Mouse (Mus musculus) right cerebral cortex, adult 18-20 months (tissue): ENCODE measurements around the gene Dyrk1a.
"Not testable (repeated sequence)": the region's sequence is repeated elsewhere in the genome, so short reads cannot be mapped to it uniquely, and the experiment has no call there.

Experiments used
- DNase-seq: peaks from one replicate; pipeline ENCODE4 v3.0.0; 2022; ENCODE audit warnings: mixed read lengths

The Dyrk1a gene

DNA sequence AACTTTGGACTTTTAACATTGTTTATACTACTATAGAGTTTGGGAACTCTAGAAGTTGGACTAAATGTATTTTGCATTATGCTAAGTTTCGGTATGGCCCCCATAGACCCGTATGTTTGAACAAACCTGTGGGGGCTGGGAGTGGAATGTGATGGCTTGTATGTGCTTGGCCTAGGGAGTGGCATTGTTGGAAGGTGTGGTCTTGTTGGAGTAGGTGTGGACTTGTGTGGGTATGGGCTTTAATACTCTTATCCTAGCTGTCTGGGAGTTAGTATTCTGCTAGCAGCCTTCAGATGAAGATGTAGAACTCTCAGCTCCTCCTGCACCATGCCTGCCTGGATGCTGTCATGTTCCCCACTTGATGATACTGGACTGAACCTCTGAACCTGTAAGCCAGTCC is 72.0 kb downstream of the Dyrk1a start:
- DNase-seq, result no peak

GRCm38 (mm10) chr16:94647153-94647552 is 77.3 kb downstream of the Dyrk1a start:
- DNase-seq, result no peak

DNA sequence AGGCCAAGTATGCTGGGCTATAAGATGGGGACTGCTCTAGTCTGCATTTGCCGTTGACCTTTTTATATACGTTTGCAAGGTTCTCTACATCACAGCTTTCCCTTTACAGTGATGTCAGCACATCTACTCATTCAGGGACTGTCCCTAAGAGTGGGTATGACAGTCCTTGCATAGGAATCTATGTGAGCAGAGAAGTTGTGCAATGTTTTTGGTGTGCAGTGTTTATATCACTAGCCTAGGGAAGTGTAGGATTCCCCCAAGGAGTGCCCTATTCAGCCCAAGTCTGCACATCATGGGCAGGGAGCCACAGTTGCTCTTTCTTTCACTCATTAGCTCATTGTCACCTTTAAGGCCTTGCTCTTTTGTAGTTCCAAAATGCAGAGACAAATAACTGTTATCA is 78.1 kb downstream of the Dyrk1a start:
- DNase-seq, result no peak

DNA sequence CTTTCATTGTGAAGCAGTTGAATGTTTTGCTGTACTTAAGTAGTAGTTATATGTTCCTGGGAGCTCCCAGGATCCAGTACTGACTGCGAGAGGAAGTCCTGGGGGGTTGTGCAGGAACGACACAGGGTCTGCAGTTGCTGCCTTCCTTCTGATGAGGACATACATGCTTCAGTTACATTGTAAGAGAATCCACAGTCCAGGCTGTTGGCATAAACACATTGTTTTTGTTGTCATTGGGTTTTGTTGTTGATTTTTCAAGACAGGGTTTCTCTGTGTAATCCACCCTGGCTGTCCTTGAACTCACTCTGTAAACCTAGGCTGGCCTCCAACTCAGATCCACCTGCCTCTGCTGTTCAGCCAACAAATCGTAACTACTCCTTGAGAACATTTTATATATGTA is 80.1 kb downstream of the Dyrk1a start:
- no peak for DNase-seq

- peak; percentile 56 for DNase-seq
These were observed 82.4 kb downstream of the Dyrk1a start for GRCm38 (mm10) chr16:94652091-94652713.

- no peak for DNase-seq
These were observed 85.3 kb downstream of the Dyrk1a start for GRCm38 (mm10) chr16:94655083-94655482.

- DNase-seq, result no peak
These were observed 87.1 kb downstream of the Dyrk1a start for GRCm38 (mm10) chr16:94656891-94657290.

- no peak for DNase-seq
These were observed 89.6 kb downstream of the Dyrk1a start for GRCm38 (mm10) chr16:94659394-94659793.

GRCm38 (mm10) chr16:94660221-94660620 is 90.4 kb downstream of the Dyrk1a start:
- peak; percentile 40 for DNase-seq

DNA sequence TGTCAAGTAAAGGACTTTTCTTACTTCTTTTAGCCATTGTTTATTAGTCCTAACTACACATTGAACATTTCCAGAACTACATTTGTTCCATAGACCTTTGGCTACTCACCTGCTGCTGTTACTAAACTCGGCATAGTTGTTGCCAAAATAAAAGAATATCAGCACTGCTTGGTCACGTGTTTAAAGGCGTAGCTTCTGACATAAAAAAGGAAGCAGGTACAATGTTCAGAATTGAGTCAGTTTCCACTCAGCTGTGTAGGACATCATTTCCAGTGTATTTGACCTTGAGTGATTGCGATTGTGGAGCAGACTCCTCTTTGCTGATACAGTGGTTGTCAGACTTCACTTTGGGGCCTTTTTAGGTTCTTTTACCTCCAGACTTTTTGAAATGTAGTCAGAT is 97.7 kb downstream of the Dyrk1a start:
- no peak for DNase-seq

DNA sequence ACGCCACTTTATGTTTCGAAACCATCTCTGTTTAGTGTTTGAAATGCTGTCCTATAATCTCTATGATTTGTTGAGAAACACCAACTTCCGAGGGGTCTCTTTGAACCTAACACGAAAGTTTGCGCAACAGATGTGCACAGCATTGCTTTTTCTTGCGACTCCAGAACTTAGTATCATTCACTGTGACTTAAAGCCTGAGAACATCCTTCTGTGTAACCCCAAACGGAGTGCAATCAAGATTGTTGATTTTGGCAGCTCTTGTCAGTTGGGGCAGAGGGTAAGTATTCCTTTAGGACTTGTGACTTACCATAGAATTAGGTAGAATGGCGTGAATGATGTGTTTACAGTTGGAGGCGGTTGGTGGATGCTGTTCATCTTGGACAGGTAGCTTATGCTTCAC is 101.5 kb downstream of the Dyrk1a start:
- no peak for DNase-seq

- DNase-seq, result no peak
These were observed 111.1 kb downstream of the Dyrk1a start for GRCm38 (mm10) chr16:94680924-94681323.

DNA sequence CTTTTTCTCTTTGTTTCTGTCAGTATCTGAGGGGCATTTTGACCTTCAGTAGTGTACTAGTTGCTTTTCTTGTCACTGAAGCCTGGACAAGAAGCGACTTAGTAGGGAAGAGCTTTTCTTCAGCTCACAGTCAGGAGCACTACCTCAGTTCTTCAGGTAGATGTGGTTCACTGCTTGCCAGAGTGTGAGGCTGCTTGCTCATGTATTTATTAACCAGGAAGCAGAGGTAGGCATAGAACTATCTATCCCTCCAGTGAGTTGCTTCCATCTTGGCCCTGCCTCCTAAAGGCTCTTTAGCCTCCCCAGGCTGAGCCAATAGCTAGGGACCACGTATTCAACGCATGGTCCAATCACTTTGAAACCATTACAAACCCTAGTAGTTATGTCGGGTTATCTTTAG is 112.0 kb downstream of the Dyrk1a start:
- DNase-seq, result no peak

- DNase-seq, result no peak
These were observed 114.2 kb downstream of the Dyrk1a start for GRCm38 (mm10) chr16:94683960-94684359.

GRCm38 (mm10) chr16:94693687-94694305 is 124.0 kb downstream of the Dyrk1a start:
- DNase-seq, result no peak

- no peak for DNase-seq
These were observed 127.7 kb downstream of the Dyrk1a start for GRCm38 (mm10) chr16:94697553-94697952.

GRCm38 (mm10) chr16:94698234-94698633 is 128.4 kb downstream of the Dyrk1a start:
- DNase-seq, result not testable (repeated sequence)

GRCm38 (mm10) chr16:94701141-94701540 is 131.3 kb downstream of the Dyrk1a start:
- no peak for DNase-seq

DNA sequence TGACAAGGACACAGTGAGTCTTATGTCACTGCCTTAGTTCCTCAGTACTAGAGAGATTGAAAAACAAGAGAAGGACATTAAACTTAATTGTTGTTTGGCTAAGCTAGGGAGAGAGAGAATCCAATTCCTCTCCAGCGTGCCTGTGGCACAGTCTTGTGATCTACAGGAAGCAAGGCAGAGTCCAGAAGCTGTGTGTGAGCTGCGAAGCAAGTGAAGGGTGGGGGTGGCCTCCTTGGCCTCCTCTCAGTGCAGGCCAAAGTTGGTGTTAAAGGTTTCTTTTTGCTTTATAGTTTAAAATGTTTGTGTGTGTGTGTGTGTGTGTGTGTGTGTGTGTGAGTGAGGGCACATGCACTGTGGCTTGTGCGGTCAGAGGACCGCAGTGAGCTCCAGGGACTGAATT is 132.2 kb downstream of the Dyrk1a start:
- no peak for DNase-seq

GRCm38 (mm10) chr16:94713480-94714094 is 143.8 kb downstream of the Dyrk1a start:
- DNase-seq, result peak; percentile 84

- no peak for DNase-seq
These were observed 144.7 kb downstream of the Dyrk1a start for GRCm38 (mm10) chr16:94714483-94714882.

DNA sequence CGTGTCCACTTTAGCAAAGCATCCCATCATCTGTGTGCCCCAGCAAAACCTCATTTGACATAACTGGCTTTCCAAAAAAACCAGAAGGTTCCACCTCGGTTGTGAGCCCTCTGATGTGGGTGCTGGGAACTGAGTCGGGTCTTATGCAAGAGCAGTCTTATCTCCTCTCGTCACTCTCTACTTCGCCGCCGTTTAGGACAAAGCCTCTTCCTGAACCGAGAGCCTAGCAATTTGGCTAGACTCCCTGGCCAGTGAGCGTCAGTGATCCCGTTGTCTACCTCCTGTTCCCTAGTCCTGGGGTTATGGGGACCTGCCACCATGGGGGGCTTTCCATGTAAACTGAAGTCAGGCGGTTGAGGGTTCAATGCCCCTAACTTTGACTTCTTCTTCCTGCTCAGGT is 147.2 kb downstream of the Dyrk1a start:
- DNase-seq, result no peak

- no peak for DNase-seq
These were observed 149.1 kb downstream of the Dyrk1a start for GRCm38 (mm10) chr16:94718919-94719318.

DNA sequence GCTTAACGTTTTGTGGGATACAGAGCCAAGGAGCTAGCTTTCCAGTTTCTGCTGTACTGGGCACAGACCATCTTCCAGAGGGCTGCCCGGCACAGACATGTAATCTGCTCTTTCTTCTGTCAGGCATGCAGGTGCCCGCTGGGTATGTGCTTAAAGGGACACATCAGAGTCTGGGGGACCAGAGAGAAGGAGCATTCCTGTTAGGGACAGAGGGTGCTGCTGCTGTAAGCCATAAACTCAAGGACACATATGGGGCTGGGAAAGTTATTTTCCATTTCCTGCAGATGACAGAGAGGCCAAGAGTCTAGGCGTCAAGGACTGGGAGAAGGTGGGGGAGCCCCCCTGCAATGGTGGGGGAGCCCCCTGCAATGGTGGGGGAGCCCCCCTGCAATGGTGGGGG is 149.7 kb downstream of the Dyrk1a start:
- DNase-seq, result no peak
